Mouse (Mus musculus): Measurements from ENCODE around the gene Rnf113a2. TPM values are rescaled to one million over a fixed set of nuclear protein-coding genes. Genes with fewer than 3 reads are reported as not detected.

Rnf113a2 gene
- total RNA-seq, 2 experiments from 2014 or later = 6.1 to 6.4 TPM

GRCm38 (mm10) chr12:84407874-84408818, 8.8 kb upstream of the Rnf113a2 start:
- no peak for DNase-seq

- DNase-seq = peak; percentile 84
Measured at GRCm38 (mm10) chr12:84408819-84409507, 8.0 kb upstream of the Rnf113a2 start, which contains the start of the genes Entpd5 and Bbof1. Entpd5 (minus strand) TSS chr12:84409029. Bbof1 (plus strand) TSS chr12:84409071.

- DNase-seq = no peak
Measured at GRCm38 (mm10) chr12:84417605-84417922, 568 bp downstream of the Rnf113a2 start.

- DNase-seq = no peak
Measured at GRCm38 (mm10) chr12:84423990-84424389, 7.0 kb downstream of the Rnf113a2 start.

- DNase-seq = no peak
Measured at GRCm38 (mm10) chr12:84429825-84430224, 12.8 kb downstream of the Rnf113a2 start.

- no peak for DNase-seq
Measured at GRCm38 (mm10) chr12:84438697-84439096, 21.7 kb downstream of the Rnf113a2 start.

GRCm38 (mm10) chr12:84442526-84442925, 25.5 kb downstream of the Rnf113a2 start:
- no peak for DNase-seq

GRCm38 (mm10) chr12:84447386-84447785, 30.4 kb downstream of the Rnf113a2 start:
- DNase-seq = no peak

- DNase-seq = no peak
Measured at GRCm38 (mm10) chr12:84448181-84448580, 31.2 kb downstream of the Rnf113a2 start.

- DNase-seq = no peak
Measured at GRCm38 (mm10) chr12:84449887-84450286, 32.9 kb downstream of the Rnf113a2 start.

- DNase-seq = no peak
Measured at GRCm38 (mm10) chr12:84450351-84450717, 33.3 kb downstream of the Rnf113a2 start.

- peak; percentile 98 for DNase-seq
Measured at GRCm38 (mm10) chr12:84450718-84451646, 34.0 kb downstream of the Rnf113a2 start, which contains the start of the genes Aldh6a1 and Lin52. Aldh6a1 (minus strand) TSS chr12:84451004. Lin52 (plus strand) TSS chr12:84451422.

GRCm38 (mm10) chr12:84451801-84452200, 34.8 kb downstream of the Rnf113a2 start:
- DNase-seq = no peak

- no peak for DNase-seq
Measured at GRCm38 (mm10) chr12:84456911-84457310, 39.9 kb downstream of the Rnf113a2 start.

GRCm38 (mm10) chr12:84459845-84460244, 42.8 kb downstream of the Rnf113a2 start:
- DNase-seq = no peak

- DNase-seq = no peak
Measured at GRCm38 (mm10) chr12:84461416-84461815, 44.4 kb downstream of the Rnf113a2 start.

GRCm38 (mm10) chr12:84462856-84463255, 45.9 kb downstream of the Rnf113a2 start:
- DNase-seq = no peak

Other genes with a start within 250 kb of the Rnf113a2 start
- gene Elmsan1, start 198.3 kb upstream of the Rnf113a2 start, total RNA-seq (2021) = 1 to 10 TPM; 8.0 to 9.9 TPM
- 10 to 100 TPM; 78.4 to 80.6 TPM for gene Ptgr2, start 132.0 kb upstream of the Rnf113a2 start, total RNA-seq (2021)
- 10 to 100 TPM; 15.9 to 17.8 TPM for gene Zfp410, start 100.3 kb upstream of the Rnf113a2 start, total RNA-seq (2021)
- 10 to 100 TPM; 25.5 to 28.8 TPM for gene Coq6, start 55.5 kb upstream of the Rnf113a2 start, total RNA-seq (2021)
- under 1 TPM; 0.64 to 0.83 TPM for gene Fam161b, start 55.4 kb upstream of the Rnf113a2 start, total RNA-seq (2021)
- 10 to 100 TPM; 11.3 to 16.7 TPM for gene Entpd5, start 8.2 kb upstream of the Rnf113a2 start, total RNA-seq (2021)
- gene Bbof1, start 8.1 kb upstream of the Rnf113a2 start, total RNA-seq (2021) = 1 to 10 TPM; 1.2 to 1.7 TPM
- 10 to 100 TPM; 78.8 to 88.1 TPM for gene Aldh6a1, start 33.8 kb downstream of the Rnf113a2 start, total RNA-seq (2021)
- 1 to 10 TPM; 7.4 to 8.5 TPM for gene Lin52, start 34.2 kb downstream of the Rnf113a2 start, total RNA-seq (2021)
- gene Vsx2, start 152.6 kb downstream of the Rnf113a2 start, total RNA-seq (2021) = not detected
- 1 to 10 TPM; 4.2 to 5.9 TPM for gene Abcd4, start 200.2 kb downstream of the Rnf113a2 start, total RNA-seq (2021)
- not detected for gene Vrtn, start 223.8 kb downstream of the Rnf113a2 start, total RNA-seq (2021)

All from gastrocnemius, postnatal 25 days (tissue).